Mouse (Mus musculus) spleen, adult 18-20 months (tissue): ENCODE results near the gene Cisd1.

Experiments
- DNase-seq, 2 experiments: peaks; one replicate each; pipeline ENCODE4 v3.0.0; 2022; ENCODE audit warnings: mixed read lengths in 2 of 2

The Cisd1 gene

DNA sequence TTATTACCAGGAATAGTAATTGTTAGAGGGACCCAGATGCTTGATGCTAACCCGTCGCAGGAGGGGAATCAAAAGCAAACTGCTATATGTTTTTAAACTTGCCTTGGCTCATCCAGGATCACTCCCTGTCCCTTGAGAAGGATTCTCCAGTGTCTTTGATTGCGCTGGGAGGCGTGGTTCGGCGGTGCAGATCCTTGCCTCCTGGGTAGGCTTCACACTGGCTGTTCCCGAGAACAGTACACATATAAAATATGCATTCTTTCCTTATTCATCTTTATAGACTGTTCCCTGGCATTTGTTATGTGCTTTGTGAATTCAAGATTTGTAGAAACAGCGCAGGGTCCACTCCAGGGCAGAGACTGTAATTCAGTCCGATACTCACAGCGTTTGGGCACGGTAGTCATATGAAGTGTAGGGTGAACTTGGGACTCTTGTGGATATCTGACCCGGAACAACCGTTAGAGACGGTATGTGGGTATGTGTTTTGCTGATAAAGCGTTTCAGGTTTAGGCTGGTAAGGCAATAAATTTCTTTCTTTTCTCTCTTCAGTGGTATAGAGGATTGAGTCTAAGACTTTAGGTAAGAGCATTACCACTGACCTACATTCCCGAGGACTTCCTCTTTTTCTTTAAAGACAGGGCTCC is 4.0 kb upstream of the Cisd1 start:
- no peak for DNase-seq

DNA sequence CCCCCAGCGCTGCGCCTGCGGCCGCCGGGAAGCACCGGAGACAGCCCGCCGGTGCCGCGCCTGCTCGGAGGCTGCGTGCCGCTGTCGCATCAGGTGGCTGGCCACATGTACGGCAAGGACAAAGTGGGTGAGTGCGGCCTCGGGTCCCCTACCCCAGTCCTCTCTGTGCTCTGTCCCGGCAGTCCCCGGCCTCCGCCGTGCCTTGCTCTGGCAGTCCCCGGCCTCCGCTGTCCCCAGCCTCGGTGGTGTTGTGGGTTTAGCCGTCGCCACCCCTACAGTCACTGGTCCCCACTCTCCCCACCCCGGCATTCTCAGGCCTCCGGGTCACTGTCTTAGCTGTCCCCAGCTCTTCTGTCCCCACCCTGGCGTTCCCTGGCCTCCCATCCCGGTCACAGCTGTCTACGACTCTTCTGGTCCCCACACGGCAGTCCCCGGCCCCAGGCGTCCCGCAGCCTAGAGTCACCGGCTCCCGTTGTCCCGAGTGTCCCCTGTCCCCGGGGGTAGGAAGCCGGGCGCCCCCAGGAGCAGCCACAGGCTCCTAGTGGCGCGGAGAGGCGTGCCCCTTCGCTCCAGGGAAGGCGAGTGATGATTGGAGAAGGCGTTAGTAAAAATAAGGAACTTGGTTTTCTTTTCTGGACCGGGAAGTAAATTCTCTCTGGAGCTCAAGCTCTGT is 3.3 kb upstream of the Cisd1 start:
- DNase-seq, result no peak

DNA sequence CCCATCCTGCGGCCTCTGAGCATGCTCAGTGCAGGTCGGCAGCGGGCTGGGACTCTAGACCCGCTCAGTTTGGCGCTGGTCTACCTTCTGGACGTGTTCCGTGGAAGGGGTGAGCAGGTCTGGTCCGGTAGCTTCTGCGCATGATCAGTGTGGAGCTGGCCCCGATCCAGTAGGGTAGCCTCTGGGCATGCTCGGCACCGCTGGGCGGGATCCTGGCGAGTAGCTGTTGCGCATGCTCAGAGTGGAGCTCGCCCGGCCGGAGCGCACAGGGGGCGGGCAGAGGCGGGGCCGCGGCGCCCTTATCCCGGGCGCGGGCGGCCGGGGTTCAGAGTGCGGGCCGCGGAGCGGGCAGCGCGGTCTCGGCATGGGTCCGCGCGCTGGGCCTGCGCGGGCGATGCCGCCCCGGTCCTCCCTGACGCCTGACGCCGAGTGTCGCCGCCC is 2.8 kb upstream of the Cisd1 start, which contains the start of gene Ipmk:
TSS of gene Ipmk (plus strand) at position 255 of the 441 bp plus-strand sequence.
- DNase-seq, result peak; percentile 98

DNA sequence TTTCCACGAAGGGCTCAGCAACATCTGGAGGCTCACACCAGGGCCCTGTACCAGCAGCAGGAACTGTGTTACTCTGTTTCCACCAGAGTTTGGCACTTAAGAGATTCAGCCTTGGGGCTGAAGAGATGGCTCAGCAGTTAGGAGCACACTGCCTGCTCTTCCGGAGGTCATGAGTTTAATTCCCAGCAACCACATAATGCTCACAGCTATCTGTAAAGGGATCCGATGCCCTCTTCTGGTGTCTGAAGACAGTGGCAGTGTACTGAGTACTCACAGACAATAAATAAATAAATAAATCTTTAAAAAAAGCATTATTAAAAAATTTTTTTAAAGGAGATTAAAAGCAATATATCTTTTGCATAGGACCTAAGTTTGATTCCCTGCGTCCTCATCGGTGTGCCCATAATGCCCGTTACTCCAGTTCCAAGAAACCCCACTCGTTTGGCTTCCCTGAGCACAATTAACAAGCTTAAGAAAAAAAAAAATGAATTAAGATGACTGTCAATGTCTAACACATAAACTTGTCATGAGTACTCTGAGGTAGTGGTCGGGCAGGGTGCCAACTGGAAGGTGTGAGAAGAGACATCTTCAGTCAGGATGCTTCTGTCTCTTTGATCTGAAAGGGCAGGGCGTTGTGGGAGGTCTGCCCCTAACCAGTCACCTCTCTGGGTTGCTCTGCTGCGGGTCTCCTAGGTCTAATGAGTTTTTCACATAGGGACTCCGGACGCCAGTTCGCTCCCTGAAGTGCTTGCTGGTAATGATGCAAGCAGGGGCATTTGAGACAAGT is 2.2 kb upstream of the Cisd1 start:
- no peak for DNase-seq

DNA sequence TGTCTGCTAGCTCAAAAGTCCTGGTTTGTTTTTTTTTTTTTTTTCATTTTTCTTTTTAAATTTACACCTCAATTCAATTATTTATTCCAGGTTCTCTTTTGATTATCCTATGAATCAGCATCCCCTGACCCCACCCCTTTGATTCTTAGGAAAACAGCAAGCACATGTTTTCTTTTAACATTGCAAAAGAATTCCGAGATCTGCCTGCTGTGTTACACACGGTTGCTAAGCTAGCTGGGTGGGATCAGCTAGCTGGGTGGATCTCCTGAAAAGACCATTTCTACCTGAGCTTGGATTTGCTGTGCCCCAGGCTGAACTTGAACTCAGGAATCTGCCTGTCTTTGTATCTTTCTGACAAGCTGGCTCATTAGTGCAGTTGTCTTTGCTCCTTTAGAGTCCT is 1.4 kb upstream of the Cisd1 start:
- DNase-seq, result no peak

DNA sequence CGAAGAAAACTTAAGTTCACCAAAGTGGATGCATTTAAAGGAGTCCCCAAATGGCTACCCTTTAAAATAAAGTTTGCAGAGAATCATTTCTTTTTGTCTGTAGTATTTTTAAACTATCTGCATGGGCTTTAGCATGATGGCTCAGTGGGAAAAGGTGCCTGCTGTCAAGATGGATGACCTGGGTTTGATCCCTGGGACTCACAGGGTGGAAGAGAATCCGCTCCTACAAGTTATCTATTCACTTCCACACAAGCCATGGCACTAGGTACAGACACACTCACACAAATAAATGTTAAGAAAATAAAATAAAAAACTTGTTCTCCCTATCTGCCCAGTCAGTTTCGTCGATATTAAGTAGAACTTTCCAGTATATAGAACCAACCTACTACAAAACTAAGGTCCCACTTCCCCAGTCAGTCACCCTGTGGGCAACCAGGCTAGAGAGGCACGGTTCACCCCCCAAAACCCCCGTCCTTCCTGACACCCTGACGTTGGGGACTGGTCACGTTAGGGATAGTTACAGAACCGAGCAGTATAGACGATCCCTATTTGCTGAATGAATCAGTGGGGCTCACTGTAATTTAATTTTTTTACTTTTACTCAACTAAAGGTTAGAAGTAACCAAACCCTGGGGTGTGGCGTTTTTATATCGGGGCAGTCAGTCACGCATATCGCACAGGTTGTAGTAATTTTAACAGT is 1.0 kb downstream of the Cisd1 start:
- DNase-seq, result no peak

DNA sequence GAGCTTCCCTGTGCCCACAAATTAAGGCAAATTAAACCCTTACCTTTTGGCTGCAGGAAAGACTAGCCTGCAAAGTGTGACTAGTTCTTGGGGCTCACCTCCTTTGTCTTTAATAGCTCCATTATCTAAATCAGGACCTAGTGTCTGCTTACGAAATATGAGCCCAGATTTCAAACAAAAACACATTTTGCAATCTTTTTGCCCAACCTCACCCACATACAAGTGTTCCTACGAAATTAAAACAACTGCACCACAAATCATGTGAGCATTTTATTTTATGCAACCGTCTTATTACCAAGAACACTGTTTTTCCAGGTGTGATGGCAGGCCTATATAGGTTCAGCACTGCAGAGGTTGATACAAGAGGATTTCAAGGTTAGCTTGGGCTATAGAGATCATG is 1.6 kb downstream of the Cisd1 start:
- DNase-seq, result no peak

DNA sequence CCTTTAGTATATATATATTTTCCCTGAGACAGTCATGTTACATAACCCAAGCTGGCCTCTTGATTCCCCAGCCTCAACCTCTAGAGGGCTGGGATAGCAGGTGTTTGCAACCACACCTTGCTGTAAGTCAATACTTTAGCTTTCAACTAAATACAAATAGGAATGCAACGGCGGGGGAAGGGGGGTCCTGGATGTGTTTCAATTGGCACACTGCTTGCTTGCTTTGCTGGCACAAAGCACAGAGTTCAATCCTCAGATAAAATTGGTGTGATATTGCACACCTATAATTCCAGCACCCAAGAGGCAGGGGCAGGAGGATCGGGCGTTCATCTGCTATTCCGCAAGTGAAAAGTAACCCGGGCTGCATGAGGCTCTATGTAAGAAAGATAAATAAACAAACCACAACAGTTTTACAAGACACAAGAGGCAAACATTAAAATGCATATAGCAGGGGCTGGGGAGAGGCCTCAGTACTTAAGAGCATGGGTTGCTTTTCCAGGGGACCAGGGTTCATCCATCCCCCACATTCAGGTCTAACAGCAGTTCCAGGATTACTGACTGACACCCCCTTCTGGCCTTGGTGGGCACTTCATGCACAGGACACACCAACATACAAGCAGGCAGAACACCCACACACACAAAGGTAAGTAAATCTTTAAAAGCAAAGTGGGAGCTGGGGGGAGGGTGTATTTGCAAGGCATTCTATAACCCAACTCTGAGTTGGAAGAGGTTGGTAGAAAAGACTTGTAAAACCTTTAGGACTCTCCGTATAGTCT is 2.5 kb downstream of the Cisd1 start:
- DNase-seq, result no peak

DNA sequence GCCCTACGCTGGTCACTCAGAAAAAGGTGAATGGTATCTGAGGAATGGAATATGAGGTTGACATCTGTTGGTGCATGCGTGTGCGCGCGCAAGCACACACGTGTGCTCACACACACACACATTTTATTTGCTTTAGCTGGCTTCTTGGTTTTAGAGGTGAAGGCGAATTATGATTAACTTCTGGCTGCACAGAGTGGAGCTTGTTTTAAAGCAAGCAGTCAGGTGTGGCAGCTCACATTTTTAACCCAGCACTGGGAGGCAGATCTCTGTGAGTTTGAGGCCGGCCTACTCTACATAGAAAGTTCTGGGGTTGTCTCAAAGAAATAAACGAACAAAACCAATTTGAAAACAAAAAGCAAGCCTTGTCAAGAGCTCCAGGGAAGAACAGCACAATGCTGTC is 3.5 kb downstream of the Cisd1 start:
- no peak for DNase-seq

DNA sequence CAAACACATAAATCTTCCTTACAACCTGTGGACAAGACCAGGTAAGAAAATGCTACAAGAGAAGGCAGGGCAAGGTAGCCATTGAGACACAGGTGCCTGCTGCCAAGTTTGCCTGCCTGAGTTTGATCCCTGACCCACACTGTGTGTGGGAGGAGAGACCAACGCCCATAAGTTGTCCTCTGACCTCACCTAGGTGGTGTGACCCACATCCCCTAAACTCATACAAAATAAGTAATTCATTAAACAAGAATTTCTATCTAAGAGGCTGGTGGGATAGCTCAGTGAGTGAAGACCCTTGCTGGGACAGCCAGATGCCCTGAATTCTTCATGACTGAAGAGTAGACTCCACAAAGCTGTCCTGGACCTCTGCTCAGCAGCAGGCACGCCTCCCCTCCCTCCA is 4.6 kb downstream of the Cisd1 start:
- no peak for DNase-seq

DNA sequence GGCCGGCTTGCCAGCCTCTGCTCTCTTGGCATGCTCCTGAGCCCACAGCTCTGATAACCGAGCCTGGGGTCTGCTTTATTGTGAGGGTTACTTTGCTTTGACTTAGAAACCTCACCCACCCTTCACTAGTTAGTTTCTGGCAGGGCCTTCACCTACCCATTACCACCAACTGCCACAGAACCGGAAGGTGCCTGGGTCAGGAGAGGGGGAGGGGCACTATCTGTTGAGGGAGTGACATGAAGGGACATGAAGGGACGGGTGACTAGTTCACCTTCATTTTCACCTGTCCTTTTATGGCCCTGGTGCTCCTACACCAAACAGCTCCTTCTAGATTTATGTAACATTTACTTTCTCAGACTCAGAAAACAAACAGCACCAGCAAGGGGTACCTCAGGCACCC is 5.3 kb downstream of the Cisd1 start:
- no peak for DNase-seq

DNA sequence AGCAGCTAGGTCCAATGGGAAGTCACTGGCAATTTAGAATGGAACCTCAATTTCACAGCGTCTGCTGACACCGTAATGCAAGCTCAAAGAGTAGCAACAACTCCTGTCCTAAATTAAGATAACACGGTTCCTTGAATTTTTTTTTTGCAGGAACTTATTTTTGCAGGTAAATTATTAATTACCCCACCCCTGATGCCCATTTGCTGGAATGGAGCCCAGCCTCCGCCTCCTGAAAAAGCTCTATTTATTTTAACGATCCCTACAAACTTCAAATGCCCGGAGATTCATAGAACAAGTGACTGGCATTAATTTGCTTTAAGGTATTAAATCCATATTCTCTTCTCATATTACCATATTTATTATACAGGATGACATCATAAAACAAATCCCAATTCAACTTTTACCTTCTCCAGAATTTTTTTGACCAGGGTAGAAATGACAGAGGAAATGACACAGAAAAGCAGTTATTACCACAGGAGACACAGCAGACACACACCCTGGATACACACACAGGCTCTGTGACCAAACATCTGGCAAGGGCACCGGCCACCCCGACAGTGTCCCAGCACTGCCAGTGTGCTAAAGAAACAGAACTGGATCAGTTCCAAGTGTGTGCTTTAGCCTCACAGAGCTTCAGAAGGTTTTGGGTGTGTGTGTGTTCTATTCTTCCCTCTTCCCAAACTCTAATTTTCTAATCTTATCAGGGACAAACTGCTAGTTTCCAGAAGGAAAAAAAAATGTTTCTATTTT is 6.4 kb downstream of the Cisd1 start:
- DNase-seq, result no peak

DNA sequence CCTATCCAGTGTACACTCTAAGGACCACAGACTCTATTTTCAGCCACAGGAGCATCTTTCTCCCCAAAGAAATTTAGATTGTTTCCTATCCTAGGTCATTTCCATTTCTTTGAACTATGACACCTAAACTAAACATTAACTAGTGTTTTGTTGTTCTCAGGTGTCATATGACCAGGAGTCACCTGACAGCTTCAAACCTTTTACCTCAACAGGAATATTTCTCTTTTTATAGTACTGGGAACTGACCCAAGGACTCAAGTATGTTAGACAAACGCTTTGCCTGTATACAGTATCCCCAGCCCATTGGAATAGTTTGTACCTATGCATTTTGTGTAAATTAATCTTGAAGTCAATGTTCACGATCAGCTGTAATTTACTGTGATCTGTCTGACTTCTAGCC is 7.0 kb downstream of the Cisd1 start:
- DNase-seq, result no peak

DNA sequence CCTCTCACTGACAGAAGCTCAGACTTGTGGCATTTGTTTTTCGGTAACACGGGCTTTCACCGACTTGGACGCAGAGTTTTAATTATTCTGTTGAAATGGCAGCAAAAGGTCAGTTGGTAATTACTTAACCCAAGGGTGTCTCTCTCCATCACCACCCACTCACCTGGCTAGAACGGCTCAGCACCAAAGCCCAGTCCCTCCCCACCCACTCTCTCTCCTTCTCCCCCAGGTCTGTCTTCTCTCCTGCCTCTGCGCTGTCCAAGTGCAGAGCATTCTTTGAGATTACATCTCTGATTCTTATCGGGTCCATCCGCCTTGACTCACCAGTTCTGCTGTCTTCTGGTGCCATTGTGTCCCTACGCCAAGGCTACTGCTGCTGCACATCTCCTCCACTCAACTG is 11.9 kb downstream of the Cisd1 start:
- no peak for DNase-seq

DNA sequence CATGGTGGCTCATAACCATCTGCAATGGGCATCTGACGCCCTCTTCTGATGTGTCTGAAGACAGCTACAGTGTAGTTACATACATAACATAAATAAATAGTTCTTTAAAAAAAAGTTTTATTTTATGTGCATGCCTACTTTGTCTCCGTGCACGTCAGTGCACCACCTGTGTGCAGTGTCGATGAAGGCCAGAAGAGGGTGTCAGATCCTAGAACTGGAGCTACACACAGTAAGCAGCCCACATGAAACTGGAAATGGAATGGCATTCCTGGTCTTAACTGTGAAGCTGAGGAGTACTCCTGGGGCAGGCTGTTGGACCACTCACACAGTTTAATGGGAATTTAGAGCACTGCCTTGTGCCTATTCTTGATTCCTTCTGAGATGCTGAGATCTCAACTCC is 12.4 kb downstream of the Cisd1 start:
- no peak for DNase-seq

DNA sequence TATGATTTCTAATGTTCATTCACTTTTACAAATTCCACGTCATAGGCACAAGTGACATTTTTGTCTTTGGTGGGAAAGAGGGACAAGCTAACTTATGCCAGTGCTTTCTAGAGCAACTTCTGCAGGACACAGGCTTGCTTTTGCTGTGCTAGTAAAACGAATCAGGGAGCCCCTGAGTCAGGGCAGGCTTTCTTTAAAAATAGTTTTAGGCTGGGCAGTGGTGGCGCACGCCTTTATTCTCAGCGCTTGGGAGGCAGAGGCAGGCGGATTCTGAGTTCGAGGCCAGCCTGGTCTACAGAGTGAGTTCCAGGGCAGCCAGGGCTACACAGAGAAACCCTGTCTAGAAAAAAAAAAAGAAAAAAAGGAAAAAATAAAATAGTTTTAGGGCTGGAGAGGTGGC is 12.8 kb downstream of the Cisd1 start:
- DNase-seq, result no peak

DNA sequence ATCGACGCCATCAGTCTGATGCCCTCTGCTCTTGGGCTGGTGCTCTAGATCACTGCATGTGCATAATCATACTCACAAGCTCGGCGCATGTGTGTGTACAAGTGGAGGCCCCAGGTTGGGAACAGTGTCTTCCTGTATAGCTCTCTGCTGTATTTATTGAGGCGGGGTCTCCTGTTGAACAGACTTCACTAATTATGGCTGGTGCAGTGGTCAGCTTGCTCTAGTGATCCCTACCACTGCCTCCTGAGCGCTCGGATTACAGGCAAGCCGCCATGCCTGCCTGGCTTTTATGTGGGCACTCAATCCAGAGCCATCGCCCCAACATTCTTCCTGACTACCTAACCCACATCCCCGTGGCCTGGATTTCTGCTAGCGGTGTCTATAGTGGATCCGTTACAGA is 14.7 kb downstream of the Cisd1 start:
- no peak for DNase-seq

DNA sequence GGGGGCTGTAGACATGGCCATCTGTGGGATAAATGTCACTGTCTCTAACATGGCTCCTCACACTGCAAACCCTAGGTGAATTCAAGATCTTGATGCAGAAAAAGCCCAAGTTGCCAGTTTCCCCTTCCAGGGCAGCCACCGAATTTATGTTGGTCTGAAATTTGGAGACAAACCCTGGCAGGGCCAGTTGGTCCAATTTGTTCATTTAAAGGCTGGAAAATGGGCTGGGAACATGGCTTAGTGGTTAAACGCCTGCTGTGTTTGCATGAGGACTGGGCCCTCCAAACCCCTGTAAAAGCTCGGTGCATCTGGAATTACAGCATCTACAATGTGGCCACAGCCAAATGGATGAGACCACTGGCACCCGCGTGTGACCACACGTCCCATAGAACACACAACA is 15.5 kb downstream of the Cisd1 start:
- no peak for DNase-seq

DNA sequence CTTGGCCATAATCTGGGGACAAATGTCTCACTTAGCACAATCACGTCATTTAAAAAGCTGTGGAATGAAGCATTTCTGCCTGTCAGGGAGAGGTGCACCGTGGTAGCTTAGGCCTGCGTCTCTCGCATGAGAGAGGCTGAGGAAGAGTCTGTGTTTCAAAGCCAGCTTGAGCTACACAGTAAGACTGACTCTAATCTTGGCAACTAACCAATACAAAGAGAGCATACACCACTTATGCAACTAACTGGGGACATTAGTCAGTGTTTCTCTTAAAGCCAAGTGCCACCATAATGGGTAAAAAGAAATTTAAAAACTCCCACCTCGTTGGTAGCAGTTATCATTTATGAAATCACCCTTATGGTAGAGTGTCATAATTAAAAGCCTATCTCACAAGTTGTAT is 15.9 kb downstream of the Cisd1 start:
- no peak for DNase-seq

DNA sequence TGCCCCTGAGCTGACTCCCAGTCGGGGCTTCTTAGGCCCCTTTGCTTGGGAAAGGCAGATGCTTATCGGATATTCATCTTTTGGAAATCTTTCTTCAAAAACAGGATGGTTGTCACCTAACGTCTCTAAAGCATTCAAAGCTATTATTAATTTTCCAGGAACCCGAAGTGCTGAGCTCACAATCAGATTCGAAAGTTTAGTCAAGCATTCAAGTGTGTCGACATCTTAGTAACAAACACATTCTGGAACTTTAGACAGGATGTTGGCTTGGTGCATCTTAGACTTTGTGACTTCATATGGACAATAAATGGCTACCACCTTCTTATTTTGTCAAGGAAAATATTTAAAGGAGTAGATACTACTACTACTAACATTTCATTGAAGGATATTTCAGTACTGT is 16.4 kb downstream of the Cisd1 start:
- DNase-seq, result no peak

DNA sequence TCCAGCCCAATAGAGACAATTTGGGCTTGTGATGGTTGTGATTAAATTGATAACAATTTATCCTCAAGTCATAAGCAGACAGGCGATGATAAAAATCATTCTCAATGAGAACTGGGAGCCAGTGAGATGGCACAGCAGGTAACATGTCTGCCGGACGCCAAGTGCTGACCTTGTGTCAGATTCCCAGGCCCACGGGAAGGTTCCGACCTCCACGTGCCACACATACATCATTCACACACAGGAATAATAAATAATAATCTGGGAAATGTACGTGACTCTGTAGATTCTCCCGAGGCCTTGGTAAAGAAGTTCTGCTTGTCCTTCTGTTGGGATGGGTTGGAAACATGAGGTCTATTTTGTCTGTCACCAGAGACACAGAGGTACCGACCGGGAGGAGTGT is 17.4 kb downstream of the Cisd1 start:
- DNase-seq, result no peak

DNA sequence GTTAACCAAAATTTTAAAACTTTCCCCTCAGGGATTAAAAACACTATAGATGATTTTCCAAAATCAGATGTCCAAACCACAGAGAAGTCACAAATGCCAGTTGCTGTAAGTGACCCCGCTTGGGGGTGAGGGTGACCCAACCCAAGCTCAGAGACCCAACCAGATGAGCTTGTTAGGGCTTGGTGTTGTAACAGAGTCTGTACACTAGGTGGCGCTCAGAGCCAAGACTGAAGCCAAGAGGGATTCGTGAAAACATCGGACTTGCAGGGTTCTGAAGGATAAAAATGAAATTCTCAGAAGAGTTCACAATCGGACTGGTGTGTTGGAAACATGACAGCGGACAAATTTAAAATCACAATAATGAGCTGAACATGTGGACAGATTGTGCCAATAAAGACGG is 18.0 kb downstream of the Cisd1 start:
- DNase-seq, result peak; percentile 37 to 69
